ENCODE assay signal across 10 mouse cellular contexts in the genomic region with DNA sequence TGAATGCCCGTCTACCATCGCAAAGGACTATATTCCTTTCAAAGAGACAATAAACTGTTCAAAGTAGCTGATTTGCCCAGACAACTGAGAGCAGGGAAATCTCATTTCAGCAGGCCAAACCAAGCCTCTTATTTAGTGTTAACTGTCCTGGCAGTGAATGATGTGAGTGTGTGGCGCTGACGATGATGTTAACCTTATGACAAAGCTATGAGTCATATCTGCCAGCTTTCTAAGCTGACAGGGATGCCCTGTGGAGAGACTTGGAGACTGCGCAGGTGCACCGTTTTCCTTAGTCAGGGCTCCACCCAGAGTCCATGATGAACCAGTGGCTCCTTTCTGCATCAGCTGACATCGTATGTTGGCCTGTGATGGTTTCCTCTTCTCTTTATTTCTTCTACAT. TPM values are rescaled to one million over a fixed set of nuclear protein-coding genes. Genes with fewer than 3 reads are reported as not detected.
"Had no signal": no experiment of that assay in that cellular context is flagged by ENCODE, and none has a peak within 500 bp of the region (broad histone marks: within the 10 kb centered on the region; RNA-seq: fewer than 3 reads in every experiment).

No protein-coding gene starts in this region.

- H3K9me3 ChIP-seq: kidney, embryonic 15.5 days; limb, embryonic 13.5 days; liver, embryonic 15.5 days; midbrain, embryonic 13.5 days had no signal

- H3K4me1 ChIP-seq: liver, embryonic 15.5 days had no signal

- H3K27me3 ChIP-seq: limb, embryonic 13.5 days; liver, embryonic 15.5 days; midbrain, embryonic 13.5 days had no signal

- H3K4me3 ChIP-seq: kidney, embryonic 15.5 days; limb, embryonic 13.5 days; liver, embryonic 15.5 days; midbrain, embryonic 13.5 days had no signal

- H3K4me2 ChIP-seq: kidney, embryonic 15.5 days; limb, embryonic 13.5 days; liver, embryonic 15.5 days; midbrain, embryonic 13.5 days had no signal

- H3K9ac ChIP-seq: kidney, embryonic 15.5 days; limb, embryonic 13.5 days; liver, embryonic 15.5 days; midbrain, embryonic 13.5 days had no signal

- DNase-seq: kidney, postnatal 25 days; lung, adult 2 months; lung, postnatal 36 days; right cerebral cortex, postnatal 25 days had no signal

- H3K36me3 ChIP-seq: kidney, embryonic 15.5 days; limb, embryonic 13.5 days; liver, embryonic 15.5 days; midbrain, embryonic 13.5 days had no signal

- H3K27ac ChIP-seq: limb, embryonic 13.5 days; liver, embryonic 15.5 days; midbrain, embryonic 13.5 days had no signal

RNA-seq across cellular contexts. Expression of a gene that starts 29.3 kb away (rescaled TPM):
- total RNA-seq: megakaryocyte progenitor cell, adult 5-6 weeks had no signal
- polyA plus RNA-seq: small intestine, adult 2 months had no signal
